Mouse (Mus musculus): ENCODE measurements around the gene Wrb.
"Not testable (repeated sequence)": the region's sequence is repeated elsewhere in the genome, so short reads cannot be mapped to it uniquely, and the experiment has no call there.

The Wrb gene

GRCm38 (mm10) chr16:96145110-96145800 lies at the start of gene Wrb:
Gene Wrb (plus strand): TSS chr16:96145407.
- DNase-seq (ENCODE audit: low spot score): peak; percentile 100

DNA sequence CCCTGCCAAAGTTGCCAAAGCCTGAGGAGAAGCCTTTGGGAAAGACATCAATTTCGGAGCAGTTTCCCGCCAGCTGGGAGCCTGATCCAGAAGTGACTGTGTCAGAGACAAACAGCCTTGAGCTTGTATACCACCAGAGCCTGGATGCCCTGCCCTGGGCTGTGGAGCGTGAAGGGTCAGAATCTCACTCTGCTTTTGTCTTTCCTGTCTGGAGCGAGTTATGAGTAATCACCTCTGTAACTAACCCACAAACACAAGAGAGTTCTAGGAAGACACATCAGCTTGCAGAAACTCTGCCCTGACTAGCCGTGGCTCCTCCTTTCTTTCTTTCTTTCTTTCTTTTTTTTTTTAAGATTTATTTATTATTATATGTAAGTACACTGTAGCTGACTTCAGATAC lies 49.2 kb upstream of the Wrb start:
- no peak for DNase-seq (ENCODE audit: low spot score)

DNA sequence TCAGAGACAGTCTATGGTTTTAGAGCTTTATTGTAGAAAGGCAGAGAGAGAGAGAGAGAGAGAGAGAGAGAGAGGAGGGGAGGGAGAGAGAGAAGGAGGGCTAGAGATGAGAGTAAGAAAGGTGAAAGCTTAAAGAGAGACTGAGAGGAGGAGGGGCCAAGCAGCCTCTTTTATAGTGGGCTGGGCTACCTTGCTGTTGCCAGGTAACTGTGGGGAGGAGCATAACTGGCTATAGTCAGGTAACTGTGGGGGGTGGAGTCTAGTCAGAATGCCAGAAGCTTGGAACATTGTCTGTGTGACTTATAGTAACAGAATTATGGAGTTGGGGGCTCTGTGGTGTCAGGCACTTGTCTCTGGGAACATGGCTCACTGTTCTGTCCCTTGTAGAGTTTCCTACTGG lies 47.4 kb upstream of the Wrb start:
- DNase-seq (ENCODE audit: low spot score): not testable (repeated sequence)

DNA sequence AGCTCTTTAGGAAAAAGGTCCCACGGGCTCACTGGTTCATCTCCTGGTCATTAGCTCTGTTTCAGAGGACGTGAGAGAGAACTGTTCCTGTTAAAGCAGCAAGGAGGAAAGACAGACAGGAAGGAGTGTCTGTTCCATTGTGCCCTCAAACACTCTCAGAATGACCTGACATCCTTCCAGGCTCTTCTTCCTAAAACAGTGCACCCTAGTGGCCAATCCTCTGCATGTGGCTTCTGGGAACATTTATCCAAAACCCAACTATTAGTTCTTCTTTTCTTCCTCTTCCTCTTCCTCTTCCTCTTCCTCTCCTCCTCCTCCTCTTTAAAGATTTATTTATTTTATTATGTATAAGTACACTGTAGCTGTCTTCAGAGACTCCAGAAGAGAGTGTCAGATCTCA lies 42.2 kb upstream of the Wrb start:
- DNase-seq (ENCODE audit: low spot score): no peak

- DNase-seq (ENCODE audit: low spot score): no peak
Observed at GRCm38 (mm10) chr16:96109673-96110072, 35.5 kb upstream of the Wrb start.

- DNase-seq (ENCODE audit: low spot score): no peak
Observed at GRCm38 (mm10) chr16:96110655-96111345, 34.4 kb upstream of the Wrb start.

GRCm38 (mm10) chr16:96112769-96113168 lies 32.4 kb upstream of the Wrb start:
- no peak for DNase-seq (ENCODE audit: low spot score)

DNA sequence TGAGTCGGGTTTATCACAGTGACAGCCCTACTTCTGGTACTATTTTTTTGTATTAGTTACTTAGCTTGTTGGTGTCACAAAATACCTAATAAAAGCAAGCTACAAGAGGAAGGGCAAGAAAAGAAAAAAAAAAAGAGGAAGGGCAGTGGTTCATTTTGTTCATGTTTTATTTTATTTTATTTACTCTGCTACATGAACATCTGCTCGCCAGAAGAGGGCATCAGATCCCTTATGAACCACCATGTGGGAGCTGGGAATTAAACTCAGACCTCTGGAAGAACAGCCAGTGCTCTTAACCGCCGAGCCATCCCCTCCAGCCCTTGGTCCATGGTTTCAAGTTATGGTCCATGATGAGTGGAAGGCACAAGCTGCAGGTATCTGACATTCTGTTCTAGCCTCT lies 30.5 kb upstream of the Wrb start:
- DNase-seq (ENCODE audit: low spot score): no peak

DNA sequence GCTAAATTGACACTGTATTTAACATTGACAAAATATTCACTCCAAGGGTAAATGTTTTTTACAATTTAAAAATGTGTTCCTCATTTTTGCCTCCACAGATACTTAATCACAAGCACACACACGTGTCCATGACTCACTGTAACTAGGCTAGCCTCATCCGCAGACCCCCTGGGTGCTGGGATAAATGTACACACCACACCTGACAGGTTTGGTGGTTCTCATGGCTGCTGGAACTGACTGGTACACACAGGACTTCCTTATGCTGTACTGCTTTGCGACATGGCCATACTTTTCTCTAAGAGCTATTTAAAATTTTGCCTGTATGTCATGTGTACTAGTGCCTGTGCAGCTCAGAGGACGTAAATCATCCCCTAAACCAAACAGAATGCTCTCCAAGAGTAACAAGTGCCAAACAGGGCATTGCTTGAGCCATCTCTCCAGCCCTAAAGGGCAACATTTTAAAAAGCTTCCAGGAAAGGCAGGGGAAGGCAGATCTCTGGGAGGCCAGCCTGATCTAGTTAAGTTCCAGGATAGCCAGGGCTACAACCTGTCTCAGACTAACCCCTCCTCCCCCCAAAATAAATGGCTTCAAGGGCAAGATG lies 25.1 kb upstream of the Wrb start:
- DNase-seq (ENCODE audit: low spot score): no peak

DNA sequence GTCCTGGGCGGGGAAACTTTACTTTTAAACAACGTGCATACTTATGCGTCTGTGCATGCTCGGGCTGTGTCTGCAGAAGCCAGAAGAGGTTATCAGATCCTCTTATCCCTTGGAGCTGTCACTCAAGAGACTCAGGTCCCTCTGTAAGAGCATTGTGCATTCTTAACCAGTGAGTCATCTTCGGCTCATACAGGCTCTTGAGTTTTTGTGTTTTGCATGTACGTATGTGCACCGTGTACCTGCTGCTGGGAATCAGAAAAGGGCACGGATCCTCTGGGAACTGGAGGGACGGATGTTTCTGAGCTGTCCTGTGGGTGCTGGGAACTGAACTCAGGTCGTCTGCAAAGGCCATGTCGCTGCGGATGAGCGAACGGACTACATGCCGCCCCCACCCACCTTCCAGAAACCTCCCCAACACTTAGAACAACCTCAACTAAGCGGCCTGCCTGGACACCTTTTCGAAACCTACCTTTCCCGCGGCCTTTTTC lies 18.5 kb upstream of the Wrb start:
- DNase-seq (ENCODE audit: low spot score): peak; percentile 36

DNA sequence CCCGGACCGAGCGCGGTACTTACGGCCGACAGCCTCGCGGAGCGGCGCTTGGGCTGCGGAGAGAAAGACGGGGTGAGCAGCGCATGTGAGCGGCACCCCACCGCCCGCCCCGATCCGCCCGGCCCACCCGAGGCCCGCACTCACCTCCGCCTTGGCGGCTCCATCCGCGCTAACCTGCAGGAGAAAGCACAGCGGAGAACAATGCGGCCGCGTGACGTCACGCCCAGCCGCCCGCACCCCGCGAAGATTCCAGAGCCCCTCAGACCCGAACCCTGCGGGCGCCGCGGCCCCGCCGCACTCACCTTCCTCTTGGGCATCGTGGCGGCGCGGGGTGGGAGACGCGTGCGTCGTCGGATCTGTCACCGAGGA lies 17.9 kb upstream of the Wrb start:
- DNase-seq (ENCODE audit: low spot score): no peak

DNA sequence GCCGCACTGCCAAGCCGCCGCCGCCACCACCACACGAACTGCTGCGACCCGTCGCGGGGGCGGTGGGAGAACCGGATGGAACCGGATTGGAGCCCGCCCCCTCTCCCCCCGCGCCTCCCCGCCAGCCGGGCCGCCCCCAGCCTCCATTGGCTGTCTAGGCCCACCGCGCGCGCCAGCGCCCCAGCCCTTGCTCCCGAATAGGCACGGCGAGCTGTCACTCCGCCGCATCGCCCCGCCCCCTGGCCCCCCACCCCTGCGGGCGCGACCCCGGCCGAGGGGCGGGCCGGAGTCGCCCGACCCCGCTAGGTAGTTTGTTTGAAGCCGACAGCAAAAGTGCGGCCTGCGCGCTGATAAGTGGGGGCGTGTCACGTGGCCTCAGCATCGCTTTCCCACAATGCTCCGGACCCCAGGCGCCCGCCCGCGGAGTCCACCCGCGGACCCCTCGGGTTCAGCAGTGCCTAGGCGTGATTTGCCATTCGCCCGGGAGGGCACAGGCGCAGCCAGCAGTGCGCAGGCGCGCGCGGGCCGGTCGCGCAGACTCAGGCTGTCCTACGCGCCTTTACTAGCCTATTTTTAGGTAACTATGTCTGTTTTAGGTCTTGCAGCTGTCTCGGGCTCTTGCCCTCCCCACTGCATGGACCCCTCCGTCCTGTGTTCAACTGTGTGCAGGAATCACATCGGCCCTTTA lies 17.4 kb upstream of the Wrb start, which contains the start of gene Hmgn1:
Gene Hmgn1, minus strand, starts transcription at position 73 of the 688 bp plus-strand sequence.
- DNase-seq (ENCODE audit: low spot score): peak; percentile 98

DNA sequence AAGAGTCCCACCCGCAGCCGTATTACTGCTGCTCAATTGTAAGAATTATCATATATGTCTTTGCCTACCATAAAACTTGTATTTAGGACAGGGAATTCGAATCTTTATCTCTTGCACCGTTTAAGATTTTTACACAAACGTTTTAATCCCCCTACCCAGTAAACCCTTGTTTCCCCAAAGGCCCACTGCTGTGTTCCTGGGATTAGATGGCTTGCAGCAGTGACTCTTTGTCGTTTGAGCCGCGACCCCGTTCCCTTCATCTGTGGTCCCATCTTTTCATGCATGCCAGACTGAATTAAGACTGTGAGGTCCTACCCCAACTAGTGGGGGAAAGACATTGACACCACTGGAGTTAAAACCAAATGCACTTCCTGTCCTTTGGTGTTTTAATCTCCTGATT lies 16.7 kb upstream of the Wrb start:
- DNase-seq (ENCODE audit: low spot score): no peak

GRCm38 (mm10) chr16:96144748-96145109 lies 478 bp upstream of the Wrb start:
- not testable (repeated sequence) for DNase-seq (ENCODE audit: low spot score)

GRCm38 (mm10) chr16:96145814-96146213 lies 607 bp downstream of the Wrb start:
- DNase-seq (ENCODE audit: low spot score): no peak

- no peak for DNase-seq (ENCODE audit: low spot score)
Observed at GRCm38 (mm10) chr16:96148834-96149233, 3.6 kb downstream of the Wrb start.

GRCm38 (mm10) chr16:96149311-96149710 lies 4.1 kb downstream of the Wrb start:
- no peak for DNase-seq (ENCODE audit: low spot score)

DNA sequence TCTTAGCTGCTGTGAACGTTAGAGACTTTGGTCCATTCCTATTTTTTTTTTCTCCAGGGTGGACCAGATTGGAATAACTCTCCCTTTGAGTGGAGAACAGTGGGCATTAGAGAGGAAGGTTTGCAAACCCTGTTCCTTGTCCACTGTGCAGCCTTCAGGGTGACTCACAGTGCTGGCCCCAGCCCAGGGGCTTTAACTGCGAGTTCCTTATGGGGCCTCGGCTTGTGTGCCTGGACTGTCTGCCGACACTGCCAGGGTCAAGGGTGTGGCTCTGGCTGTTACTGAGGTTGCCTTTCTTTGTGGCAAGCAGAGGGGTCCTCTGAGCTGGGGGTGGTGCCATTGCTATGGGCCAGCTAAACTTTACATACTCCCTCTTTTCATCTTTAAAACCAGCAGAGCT lies 5.8 kb downstream of the Wrb start:
- DNase-seq (ENCODE audit: low spot score): no peak

- peak; percentile 57 for DNase-seq (ENCODE audit: low spot score)
Observed at GRCm38 (mm10) chr16:96151551-96151950, 6.3 kb downstream of the Wrb start.

DNA sequence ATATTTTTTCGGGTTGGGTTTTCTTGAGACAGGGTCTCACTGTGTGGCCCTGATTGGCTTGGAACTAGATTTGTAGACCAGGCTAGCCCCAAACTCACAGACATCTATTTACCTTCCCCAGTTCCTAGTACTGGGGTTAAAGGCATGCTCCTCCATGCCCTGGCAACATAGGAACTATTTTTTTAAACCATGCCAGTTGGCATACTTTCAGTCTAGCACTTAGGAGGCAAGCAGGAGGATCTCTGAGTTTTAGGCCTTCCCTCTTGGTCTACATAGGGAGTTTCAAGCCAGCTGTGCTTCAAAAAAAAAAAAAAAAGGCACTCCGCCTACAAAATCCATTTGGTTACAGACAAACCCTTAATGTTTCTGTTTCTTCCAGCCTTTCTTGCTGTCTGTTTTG lies 9.3 kb downstream of the Wrb start:
- DNase-seq (ENCODE audit: low spot score): no peak

GRCm38 (mm10) chr16:96156019-96156418 lies 10.8 kb downstream of the Wrb start:
- DNase-seq (ENCODE audit: low spot score): no peak

GRCm38 (mm10) chr16:96157171-96157570 lies 12.0 kb downstream of the Wrb start:
- no peak for DNase-seq (ENCODE audit: low spot score)

Data from testis, postnatal 14 days (tissue).